Mouse (Mus musculus) liver, embryonic 14.5 days (tissue): ENCODE data around the gene Ttc34.

Experiments
- CTCF ChIP-seq: IDR thresholded peaks from 2 replicates; pipeline ENCODE4 v1.5.1; 2016; ENCODE audit warnings: antibody characterized with exemption, low read depth, control low read depth
- EP300 ChIP-seq: IDR thresholded peaks from 2 replicates; pipeline ENCODE4 v1.6.1; 2016; ENCODE audit warnings: antibody characterized with exemption, low read depth

DNA sequence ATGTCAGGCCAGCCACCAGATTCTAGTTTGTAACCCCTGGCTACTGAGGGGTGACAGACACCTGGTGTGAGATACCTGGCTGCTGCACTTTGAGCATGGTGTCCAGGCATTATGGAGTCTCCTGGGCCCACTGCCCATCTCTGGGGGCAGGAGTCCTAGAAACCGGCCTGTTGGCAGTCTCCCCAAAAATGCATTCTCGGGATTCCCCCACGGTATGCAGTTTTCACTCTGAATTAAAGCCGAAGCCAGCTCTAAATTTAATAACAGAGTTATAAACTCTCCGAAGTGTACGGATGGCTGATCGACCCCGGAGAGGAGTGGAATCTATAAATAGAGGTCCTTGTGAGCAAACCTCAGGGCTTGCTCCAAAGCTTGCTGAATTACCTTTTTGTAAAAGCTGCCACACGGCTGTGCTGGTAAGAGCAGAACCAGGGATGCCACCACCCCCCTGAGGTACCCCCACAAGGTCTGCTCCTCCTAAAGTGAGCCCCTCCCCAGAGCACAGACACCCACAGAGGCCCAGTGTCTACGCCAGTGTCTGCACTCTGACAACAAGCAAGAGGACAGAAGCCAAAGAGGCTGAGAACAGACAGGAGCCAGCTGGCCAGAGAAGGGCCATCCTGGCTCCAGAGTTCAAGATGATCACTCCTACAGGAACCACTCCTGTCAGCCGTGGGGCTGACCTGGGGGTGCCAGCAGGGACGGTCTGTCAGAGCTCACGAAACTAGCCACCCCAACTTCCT is 49.1 kb upstream of the Ttc34 start:
- no peak for TF ChIP-seq CTCF
- TF ChIP-seq EP300 = no peak
